Mouse (Mus musculus) spleen, postnatal 36 days (tissue): Measurements from ENCODE around the gene Hypk.

Source experiments
- DNase-seq, 2 experiments: peaks; one replicate each; pipeline ENCODE4 v3.0.0; 2022; ENCODE audit warnings: low spot score in 2 of 2, mixed read lengths in 1 of 2

Hypk gene

DNA sequence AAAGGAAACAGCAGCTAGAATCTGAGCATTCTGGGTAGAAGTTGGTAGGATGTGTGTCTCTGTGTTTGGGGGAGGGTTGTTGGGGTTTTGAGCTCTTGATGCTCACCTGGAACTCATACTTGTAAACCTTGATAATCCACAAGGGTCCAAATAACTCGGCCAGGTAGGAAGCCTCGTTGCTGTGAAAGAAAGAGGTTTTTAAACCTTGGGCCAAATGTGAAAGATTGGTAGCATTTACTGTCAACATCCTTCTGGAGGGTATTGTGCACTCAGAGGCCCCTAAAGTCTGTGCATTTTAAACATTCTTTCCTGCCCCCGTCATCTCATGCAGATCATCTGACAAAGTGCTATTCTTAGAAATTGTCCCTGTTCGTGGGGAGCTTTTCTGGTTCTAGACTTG, at the start of gene Hypk:
Hypk (plus strand) TSS at position 301 of the 400 bp plus-strand sequence.
- no peak for DNase-seq

DNA sequence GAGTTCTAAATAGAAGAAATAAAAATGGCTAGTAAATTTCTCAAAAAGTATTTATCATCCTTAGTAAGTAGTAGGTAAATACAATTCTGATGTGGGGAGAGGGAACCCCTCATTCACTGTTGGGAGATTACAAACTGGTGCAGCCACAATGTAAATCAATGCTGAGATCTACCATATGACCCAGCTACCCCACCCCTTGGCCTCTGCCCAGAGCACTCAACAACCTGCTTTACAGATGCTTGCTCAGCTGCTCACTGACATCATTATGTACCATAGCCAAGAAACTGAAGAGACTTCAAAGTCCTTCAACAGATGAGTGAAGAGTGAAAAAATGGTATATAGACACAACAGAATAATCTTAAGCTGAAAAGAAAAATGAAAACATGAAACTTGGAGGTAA, 49.8 kb upstream of the Hypk start:
- no peak for DNase-seq

DNA sequence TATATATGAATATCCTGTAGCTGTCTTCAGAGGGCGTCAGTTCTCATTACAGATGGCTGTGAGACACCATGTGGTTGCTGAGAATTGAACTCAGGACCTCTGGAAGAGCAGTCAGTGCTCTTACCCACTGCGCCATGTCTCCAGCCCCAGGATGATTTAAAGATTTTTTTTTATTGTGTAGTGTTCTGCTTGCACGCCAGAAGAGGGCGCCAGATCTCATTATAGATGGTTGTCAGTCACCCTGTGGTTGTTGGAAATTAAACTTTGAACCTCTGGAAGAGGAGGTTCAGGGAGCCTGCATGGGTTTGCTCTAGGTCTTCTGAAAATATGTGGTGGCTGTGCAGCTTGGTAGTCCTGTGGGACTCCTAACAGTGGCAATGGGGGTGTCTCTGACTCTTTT, 44.9 kb upstream of the Hypk start:
- peak; percentile 36 to 45 for DNase-seq

DNA sequence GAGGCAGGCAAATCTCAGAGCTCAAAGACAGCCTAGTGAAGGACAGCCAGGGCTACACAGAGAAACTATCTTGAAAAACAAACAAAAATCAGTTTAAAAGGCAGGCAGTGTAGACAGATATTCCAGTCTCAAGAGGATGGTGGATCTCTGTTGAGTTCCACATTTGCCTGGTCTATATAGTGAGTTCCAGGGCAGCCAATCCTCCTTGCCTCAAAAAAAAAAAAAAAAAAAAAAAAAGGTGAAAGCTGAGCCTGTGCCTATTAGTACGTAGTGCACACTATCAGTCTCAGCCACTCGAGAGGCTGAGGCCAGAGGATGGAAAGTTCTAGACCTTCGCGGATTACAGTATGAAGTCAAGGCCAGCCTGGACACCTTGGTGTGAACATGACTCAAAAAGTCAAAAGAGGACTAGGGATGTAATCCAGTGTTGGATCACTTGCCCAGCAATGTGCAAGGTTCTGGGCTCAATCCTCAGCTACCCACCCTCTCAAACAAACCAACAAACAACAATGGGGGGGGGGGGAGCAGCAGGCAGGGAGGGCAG, 40.2 kb upstream of the Hypk start:
- DNase-seq: peak; percentile 2 to 18

DNA sequence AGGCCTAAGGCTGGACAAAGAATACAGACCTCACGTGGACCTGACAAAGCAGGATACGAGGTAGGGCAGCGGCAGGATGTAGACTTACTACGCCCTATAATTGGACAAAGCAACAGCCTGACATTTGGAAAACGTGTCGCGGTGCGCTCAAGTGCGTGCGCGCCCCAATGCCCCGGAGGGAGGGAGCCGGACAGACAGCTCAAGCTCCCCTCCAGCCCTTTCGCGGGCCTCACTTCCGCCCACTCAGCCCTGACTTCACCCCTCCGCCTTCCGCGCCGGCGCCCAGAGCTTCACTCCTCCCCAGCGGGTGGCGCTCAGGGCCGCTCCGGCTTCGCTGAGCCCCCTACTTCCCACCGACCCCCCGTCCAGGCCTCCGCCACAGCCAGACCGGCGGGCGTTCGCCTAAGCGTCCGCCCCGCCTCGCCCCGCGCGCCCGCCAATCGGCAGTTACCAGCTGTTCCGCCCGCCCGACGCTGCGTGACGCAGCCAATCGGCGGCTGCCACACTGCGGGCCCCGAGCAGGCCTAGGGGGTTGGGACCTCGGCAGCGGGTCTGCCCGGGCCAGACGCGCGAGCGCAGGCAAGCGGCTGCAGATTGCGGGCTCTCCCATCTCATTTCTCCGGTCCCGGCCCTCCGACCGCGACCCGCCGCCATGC, 39.6 kb upstream of the Hypk start, which contains the start of the genes Pdia3 and Catsper2:
Pdia3 (plus strand) TSS at position 389 of the 656 bp plus-strand sequence.
Catsper2 (minus strand) TSS at position 406 of the 656 bp plus-strand sequence.
- peak; percentile 96 to 97 for DNase-seq

DNA sequence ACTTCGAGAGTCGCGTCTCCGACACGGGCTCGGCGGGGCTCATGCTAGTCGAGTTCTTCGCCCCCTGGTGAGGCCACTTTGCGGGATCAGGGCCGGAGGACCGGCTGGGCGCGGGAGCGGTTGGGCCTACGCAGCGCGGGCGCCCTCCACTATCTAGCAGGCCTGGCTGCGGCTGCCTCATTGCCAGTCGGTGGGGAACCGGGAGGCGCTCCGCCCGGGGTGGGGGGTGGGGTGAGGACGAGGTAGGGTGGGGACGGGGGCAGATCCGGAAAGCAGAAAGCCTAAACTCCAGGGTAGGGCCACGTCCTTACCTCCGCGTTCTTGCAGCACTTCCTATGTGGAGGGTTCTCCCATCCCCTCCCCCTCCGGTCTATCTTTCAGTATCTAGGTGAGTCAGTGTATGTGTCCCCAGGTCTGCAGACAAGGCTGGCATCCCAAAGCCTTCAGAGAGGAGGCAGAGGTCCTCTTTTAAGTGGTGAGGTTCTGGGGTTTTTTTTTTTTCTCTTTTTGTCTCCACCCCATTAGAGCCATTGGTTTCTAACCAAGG, 38.9 kb upstream of the Hypk start:
- peak; percentile 39 to 40 for DNase-seq

DNA sequence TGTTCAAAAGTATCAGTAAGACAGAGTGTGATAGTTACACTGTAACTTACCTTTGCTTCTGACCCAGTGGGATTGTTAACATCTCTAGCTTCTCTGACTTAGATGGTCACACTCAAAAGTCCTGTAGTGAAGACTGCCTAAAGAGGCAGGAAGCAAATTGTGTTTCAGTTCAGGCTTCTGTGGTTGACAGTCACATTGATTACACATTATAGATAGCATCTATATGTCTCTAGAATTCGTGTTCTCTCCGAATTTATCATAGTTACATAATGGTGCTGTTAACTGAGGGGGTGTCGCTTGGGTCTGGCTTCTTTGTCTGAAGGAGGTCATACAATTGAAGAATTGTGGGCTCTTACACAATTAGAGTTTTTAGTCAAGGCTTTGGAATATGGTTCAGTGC, 38.0 kb upstream of the Hypk start:
- DNase-seq: no peak

DNA sequence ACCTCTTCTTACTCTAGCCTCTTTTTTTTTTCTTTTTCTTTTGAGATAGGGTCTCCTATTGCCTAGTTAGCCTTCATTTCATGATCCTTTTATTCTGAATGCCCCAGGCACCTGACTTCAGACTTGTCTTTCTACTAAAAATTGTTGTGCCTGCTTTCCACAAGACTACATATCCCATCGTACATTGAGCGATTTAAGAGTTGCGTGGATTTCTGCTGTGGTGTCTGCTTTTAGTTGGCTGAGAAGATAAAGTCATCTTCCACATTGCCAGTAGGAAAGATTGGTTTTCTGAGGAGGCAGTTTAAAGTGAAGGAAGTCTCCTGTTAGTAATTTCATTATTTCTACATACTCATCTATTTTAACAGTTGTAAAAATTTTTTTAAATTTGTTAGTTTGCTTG, 37.5 kb upstream of the Hypk start:
- DNase-seq: no peak

DNA sequence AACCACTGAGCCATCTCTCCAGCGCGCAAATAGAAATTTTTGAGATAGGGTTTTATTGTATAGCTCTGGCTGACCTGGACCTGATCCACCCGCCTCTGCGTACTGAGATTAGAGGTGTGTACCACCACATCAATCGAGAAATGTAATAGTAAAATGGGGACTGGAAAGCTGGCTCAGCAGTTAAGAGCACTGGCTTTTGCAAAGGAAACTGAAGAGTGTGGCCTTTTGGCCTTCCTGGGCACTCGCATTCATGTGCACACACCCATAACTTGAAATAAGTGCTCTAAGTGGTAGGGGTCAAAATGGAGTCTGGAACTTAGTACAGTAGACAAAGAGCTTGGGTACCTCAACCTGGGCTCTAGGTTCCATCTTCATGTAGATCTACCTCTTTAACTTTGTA, 36.7 kb upstream of the Hypk start:
- no peak for DNase-seq

DNA sequence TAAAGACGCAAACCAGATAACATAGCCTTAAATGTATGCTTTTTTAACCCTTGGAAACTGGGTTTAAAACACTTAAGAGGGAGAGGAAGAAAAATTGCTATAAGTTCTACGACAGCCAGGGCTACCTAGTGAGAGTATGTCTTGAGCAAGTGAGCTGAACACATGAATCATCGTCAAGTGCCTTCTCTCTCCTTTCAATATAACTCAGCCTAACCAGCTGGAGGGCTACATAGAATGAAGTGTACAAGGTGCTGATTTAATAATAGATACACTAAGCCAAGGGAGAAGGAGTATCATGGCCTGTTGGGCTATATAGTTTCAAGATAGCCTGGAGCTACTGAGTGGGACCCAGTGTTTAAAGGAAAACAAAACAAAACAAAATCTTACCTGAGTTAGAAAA, 34.6 kb upstream of the Hypk start:
- no peak for DNase-seq

DNA sequence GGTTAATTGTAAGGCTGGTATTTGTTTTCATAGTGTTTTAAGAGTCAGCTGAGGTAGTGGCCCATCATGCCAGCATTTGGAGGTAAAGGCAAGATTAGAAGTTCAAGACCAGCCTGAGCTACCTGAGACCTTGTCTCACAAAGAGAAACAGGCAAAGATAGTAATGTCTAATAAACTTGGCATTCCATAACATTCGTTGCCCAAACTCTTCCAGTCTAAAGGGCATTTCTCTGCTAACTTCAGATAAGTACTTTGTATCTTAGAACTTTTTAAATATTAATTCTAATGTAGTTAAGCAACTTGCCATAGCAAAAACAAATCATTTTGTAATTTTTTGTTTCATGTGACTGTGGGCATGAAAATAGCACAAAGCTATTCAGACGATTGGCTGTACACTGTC, 29.9 kb upstream of the Hypk start:
- DNase-seq: no peak

DNA sequence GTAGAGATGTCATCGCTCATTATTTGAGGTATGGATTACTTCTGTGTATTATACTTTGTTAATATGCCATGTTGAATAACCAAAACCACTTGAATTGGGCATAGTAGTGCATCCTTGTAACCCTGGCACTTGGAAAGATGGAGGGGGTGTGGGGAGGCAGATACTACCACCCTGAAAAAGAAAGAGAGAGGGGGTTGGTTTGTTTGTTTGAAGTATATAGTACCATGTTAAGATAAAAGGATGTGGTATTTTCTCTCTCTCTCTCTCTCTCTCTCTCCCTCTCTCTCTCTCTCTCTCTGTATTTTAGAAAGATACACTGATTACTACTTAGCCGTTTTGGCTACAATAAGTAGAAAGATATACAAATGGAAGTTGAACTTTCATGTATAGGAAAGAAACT, 27.2 kb upstream of the Hypk start:
- no peak for DNase-seq

DNA sequence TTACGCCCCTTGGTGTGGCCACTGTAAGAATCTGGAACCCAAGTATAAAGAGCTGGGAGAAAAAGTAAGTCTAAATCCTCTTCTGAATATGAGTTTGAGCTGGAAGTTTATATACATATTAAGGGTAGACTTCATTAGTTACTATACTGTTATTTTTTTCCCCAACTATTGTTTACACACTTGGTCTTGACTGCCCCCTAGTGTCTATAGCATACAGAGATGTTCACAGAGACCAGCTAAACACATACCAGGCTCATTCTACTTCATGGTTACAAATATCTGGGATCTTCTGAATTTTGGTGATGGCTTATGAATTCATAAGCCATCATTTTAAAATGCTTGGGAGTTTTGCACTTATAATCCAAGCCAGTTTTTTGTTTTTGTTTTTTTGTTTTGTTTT, 18.2 kb upstream of the Hypk start:
- DNase-seq: peak in 1 of 2 experiments; percentile 43

DNA sequence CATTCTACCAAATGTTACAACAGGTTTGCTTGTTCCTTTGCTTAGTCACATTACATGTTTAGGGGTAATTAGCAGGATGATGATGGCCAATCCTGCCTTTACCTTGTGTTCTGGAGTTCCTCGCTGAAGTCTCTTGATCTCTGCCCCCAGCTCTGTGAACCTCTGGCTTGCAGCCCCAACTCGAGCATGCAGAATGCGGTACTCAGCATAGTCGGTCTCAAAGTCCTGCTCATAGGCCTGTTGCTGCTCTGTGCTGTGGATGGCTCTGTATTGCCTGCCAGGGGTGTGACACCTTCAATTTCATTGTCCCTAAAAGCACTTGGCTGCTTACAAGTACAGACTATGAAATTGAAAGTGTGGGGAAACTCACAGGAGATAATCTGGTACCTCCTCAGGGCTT, 13.3 kb upstream of the Hypk start:
- no peak for DNase-seq

DNA sequence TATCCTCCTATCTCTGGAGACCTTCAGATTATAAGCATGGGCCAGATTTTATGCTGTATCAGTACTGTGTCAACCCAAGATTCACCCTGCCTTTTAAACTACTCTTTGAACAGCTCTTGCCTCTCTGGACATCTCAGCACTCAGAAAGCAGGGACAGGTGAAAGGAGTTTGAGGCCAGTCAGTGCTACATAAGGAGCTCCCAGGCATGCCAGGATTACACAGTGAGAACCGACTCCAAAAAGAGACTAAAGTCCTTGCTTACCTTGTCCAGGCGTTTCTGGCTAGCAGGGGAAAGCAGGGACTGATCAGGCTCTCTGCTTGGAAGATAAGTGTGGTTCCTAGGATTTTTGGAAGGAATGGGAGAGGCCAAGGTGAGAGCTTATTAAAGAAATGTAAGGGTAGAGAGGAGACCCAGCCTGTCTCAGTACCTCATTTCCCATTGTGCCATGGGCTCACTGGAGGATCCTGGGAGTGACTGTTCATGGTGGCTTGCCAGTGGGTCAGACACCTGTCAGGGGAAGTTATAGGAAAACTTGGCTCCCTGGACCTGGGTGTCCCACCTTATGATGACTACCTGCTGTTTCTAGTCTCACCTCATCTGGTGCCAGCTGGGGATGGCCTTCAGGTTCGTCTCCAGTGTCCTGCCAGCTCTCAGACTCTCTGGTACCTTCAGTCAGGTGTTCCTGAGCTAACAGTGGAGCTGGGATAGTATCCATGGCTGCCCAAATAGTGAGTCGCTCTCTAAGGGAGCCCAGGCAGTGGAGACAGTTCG, 12.1 kb upstream of the Hypk start:
- no peak for DNase-seq

DNA sequence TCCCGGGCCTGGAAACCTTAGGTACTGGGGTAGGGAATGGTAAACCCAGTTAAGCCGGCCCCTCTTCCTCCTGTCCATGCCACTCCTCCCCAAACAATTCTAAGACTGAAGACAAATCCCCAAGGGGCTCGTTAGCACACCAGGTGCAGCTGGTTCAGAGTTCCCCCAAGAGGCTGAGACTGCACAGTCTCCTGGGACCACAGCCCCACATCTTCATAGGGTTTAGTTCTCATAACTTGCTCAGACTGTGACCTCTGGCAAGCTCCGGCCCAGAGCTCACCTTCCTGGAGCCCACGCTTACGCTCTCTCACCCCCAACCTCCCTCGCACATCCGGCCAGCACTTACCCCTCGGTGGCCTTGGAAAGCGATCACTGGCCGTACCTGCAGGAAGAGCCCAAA, 11.3 kb upstream of the Hypk start:
- peak; percentile 88 to 89 for DNase-seq

DNA sequence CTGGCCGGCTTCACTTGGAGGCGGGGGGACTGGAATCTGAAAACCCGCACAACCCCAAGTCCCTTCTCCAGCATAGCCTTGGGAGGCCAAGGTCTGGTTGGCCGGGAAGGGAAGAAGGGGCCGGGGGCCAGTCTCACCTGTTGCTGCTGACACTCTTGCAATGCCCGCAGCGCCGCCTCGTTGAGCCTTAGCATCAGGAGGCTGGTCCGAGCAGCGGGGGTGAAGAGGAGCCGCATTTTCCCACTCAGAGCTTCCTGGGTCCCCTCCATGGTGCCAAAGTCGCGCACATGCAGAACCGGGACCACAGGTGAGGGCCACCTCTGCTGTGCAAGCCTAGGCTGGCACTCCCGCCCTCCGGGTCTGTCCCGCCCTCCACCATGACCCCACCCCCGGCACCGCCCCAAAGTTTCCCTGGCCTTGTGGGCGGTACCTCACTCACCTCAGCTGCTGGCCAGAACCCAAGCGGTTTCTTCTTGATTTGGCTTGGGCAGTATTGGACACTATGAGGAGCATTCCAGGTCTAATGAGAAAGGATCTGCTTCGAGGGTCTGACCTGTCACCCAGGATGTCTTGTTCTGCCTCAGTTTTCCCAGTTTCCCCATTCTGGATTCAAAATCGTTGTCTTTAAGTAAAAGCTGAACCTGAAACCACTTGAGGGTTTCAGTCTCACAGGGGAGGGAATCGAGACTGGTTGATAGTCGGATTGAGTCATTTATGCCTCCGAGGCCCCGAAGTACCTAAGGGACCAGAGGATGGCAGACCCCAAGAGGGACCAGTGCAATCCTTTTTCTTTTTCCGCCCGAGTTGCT, 10.6 kb upstream of the Hypk start:
- DNase-seq: peak; percentile 79 to 84

DNA sequence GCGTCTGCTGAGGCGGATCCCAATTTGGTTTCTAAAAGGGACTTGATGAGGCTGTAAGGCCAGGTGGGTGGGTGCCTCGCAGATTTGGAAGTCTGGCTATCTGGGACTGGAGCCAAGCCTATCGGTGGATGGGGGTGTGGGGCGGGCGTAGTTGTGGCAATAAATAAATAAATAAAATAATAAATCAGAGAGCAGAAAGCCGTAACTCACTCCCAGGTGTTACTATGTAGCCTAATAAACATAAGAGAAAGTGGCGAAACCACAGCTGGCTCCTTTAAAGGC, 10.1 kb upstream of the Hypk start:
- DNase-seq: no peak

DNA sequence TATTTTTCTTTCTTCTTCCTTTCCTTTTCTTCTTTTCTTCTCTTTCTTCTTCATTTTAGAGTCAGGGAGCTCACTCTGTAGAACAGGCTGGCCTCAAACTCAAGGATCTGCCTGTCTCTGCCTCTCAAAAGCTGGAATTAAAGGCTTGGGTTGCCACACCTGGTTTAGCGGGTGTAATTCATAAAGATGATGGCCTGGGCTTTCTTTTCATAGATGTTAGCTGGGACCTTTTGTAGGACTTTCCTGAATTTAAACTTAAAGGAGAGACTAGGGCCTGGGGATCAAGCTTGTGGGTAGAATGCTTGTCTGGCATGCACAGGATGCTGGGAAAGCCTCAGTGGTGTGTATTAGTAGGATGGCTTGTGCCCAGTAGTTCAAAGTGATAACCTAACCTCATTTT, 8.9 kb upstream of the Hypk start, which contains the start of gene Ell3:
Ell3 (minus strand) TSS at position 101 of the 400 bp plus-strand sequence.
- DNase-seq: no peak

DNA sequence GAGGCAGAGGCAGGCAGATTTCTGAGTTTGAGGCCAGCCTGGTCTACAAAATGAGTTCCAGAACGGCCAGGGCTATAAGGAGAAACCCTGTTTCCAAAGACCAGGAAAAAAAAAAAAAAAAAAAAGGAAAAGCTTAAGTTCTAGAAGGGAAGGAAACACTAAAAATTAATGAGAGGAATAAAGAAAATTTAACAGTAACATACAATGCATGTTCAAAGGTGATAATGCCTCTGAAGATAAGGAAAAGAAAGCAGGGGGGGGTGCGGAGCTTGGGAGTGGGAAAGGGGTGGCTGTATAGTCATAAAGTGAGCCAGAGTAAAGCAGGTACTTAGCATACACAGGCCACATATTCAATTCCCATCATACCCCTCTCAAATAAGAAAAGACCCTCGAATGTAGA, 8.0 kb upstream of the Hypk start:
- no peak for DNase-seq

DNA sequence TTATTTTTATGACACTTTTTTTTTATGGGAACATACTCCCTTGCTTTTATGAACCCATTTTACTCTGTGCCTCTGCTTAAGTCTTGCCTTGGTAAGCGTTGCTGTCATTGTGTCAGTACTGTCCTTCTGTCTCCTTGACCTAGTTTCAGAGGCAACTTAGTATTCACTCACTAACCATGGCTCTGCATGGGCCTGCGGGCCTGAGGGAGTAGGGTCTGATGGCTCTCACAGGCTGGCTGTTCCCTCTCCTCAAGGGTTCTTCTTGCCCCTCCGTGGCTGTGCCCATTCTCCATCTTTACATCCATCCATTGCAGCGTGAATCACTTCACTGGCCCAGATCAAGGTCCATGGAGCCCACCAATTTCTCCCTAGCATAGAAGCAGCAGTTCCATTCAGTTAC, 6.6 kb upstream of the Hypk start:
- DNase-seq: no peak

DNA sequence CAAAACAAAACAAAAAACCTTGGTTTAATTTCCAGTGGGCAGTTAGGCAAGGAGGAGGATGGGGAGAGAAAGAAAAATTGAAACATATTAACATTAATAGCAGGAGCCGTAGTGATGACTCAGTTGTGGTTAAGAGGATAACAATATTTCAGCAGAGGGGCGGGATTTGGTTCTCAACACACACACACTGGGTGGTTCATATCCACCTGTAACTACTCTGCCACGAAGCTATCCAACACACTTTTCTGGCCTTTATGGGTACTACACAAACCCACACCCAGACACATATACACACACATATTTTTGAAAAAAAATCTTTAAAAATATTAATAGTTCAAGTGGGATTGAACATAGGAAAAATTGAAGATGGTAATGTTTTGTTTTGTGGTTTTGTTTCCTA, 6.1 kb upstream of the Hypk start:
- DNase-seq: no peak
